Mouse (Mus musculus) liver, embryonic 14.5 days (tissue): ENCODE data around the gene Ss18l2.

ENCODE experiments used
- CTCF ChIP-seq: IDR thresholded peaks from 2 replicates; pipeline ENCODE4 v1.5.1; 2016; ENCODE audit warnings: antibody characterized with exemption, low read depth, control low read depth
- EP300 ChIP-seq: IDR thresholded peaks from 2 replicates; pipeline ENCODE4 v1.6.1; 2016; ENCODE audit warnings: antibody characterized with exemption, low read depth

DNA sequence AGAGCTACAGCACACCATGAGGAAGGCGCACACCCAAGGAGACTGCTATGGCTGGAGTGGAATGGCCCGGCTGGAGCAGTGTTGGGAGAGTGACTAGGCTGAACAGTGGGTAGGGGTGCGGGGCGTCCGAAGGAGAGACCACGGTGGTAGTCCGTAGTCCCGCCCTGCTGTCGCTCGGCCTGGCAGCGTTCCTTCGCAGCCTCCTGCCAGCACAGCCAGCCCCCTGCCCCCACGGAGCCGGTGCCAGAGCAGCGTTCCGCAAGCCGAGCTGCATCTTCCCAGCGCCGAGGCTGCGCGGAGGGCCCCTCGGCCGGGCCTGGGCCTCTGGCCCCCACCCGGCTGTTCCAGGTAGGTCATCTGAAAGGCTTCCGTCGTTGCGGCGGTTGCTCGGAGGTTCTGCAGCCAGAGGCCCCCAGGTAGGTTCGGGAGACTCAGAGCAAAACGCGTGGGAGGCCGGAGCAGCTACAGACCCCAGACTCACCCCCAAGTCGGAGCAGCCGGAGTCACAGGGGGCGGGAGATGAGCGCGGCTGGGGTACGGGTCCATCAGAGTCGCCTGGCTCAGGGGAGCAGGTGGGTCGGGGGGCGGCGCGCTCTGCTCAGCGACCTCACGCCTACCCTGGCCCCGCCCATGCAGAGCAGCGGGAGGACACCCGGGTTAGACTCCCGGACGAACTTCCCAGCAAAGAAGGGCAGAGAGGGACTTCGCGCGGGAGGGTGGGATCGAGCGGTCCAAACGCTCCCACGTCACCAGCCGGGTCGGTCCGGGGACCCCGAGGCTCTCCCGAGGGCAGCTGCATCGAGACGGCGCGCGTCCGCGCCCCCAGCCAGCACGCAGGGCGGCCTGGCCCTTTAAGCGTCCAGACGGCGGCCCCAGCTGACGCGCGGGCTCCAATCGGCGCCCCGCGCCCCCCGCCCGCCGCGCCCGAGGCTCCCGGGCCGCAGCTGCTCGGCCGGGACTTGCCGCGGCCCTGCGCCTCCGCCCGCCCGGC lies 49.3 kb downstream of the Ss18l2 start, which contains the start of gene Zfp651:
- TF ChIP-seq CTCF: no peak
- no peak for TF ChIP-seq EP300
